Mouse (Mus musculus) skeletal muscle tissue, adult 2 months (tissue): ENCODE measurements around the gene Mdm2.
A peak's percentile ranks its signal among the peaks of the same experiment; 100 is the strongest.
"Not testable (repeated sequence)": the region's sequence is repeated elsewhere in the genome, so short reads cannot be mapped to it uniquely, and the experiment has no call there.

Source experiments
- DNase-seq: peaks from one replicate; pipeline ENCODE4 v3.0.0-alpha.2; 2012; ENCODE audit warnings: low read depth, low spot score

Gene Mdm2

GRCm38 (mm10) chr10:117732962-117733592 lies 22.5 kb upstream of the Mdm2 start:
- no peak for DNase-seq

- DNase-seq, result no peak
These were observed 21.6 kb upstream of the Mdm2 start for GRCm38 (mm10) chr10:117732184-117732583.

- peak; percentile 41 for DNase-seq
These were observed 20.9 kb upstream of the Mdm2 start for GRCm38 (mm10) chr10:117731244-117732101.

- no peak for DNase-seq
These were observed 20.2 kb upstream of the Mdm2 start for GRCm38 (mm10) chr10:117730637-117731203.

GRCm38 (mm10) chr10:117730140-117730539 lies 19.6 kb upstream of the Mdm2 start:
- no peak for DNase-seq

GRCm38 (mm10) chr10:117729139-117729814 lies 18.7 kb upstream of the Mdm2 start:
- DNase-seq, result no peak

- DNase-seq, result no peak
These were observed 18.0 kb upstream of the Mdm2 start for GRCm38 (mm10) chr10:117728574-117728973.

GRCm38 (mm10) chr10:117727518-117728110 lies 17.1 kb upstream of the Mdm2 start:
- no peak for DNase-seq

- DNase-seq, result no peak
These were observed 16.4 kb upstream of the Mdm2 start for GRCm38 (mm10) chr10:117726888-117727385.

GRCm38 (mm10) chr10:117726350-117726749 lies 15.8 kb upstream of the Mdm2 start:
- no peak for DNase-seq

GRCm38 (mm10) chr10:117725671-117726070 lies 15.1 kb upstream of the Mdm2 start:
- DNase-seq, result no peak

- DNase-seq, result no peak
These were observed 14.3 kb upstream of the Mdm2 start for GRCm38 (mm10) chr10:117724804-117725361.

GRCm38 (mm10) chr10:117724136-117724718 lies 13.7 kb upstream of the Mdm2 start:
- no peak for DNase-seq

- no peak for DNase-seq
These were observed 7.9 kb upstream of the Mdm2 start for GRCm38 (mm10) chr10:117718161-117719119.

GRCm38 (mm10) chr10:117717583-117717982 lies 7.0 kb upstream of the Mdm2 start:
- DNase-seq, result peak; percentile 36

- DNase-seq, result no peak
These were observed 6.1 kb upstream of the Mdm2 start for GRCm38 (mm10) chr10:117716686-117717085.

- not testable (repeated sequence) for DNase-seq
These were observed 5.1 kb upstream of the Mdm2 start for GRCm38 (mm10) chr10:117715654-117716053.

- DNase-seq, result no peak
These were observed 4.5 kb upstream of the Mdm2 start for GRCm38 (mm10) chr10:117714928-117715500.

GRCm38 (mm10) chr10:117714048-117714545 lies 3.5 kb upstream of the Mdm2 start:
- DNase-seq, result no peak
